Mouse (Mus musculus) C2C12 (cell line): ENCODE data around the gene Slc35b2. TPM values are rescaled to one million over a fixed set of nuclear protein-coding genes. Genes with fewer than 3 reads are reported as not detected.

ENCODE experiments used
- H3K27me3 ChIP-seq: one replicate; pipeline ENCODE4 v1.6.1; 2011; ENCODE audit not compliant: control insufficient read depth, insufficient read depth, insufficient read length
- H3K36me3 ChIP-seq: one replicate; pipeline ENCODE4 v1.6.1; 2011; ENCODE audit not compliant: control insufficient read depth, insufficient read depth
- H3K4me3 ChIP-seq: one replicate; pipeline ENCODE4 v1.5.1; 2011; ENCODE audit warnings: mild to moderate bottlenecking, control low read depth; ENCODE audit not compliant: poor library complexity, insufficient read depth, severe bottlenecking
- H3K79me2 ChIP-seq: one replicate; pipeline ENCODE4 v1.6.1; 2011; ENCODE audit not compliant: control insufficient read depth, insufficient read depth
- H3K79me3 ChIP-seq: one replicate; pipeline ENCODE4 v1.6.1; 2011; ENCODE audit warnings: low read depth, control low read depth
- H3ac ChIP-seq: one replicate; pipeline ENCODE3; 2011; ENCODE audit warnings: low read depth; ENCODE audit not compliant: control insufficient read depth, insufficient read length
- CEBPB ChIP-seq: IDR thresholded peaks from one replicate; pipeline ENCODE4 v1.6.1; 2011; ENCODE audit warnings: low read depth, mild to moderate bottlenecking, control low read depth, moderate library complexity
- CTCF ChIP-seq: IDR thresholded peaks from one replicate; pipeline ENCODE4 v1.5.1; 2011; ENCODE audit not compliant: control insufficient read depth, insufficient read depth, insufficient read length
- FOSL1 ChIP-seq: IDR thresholded peaks from one replicate; pipeline ENCODE4 v1.8.0; 2011; ENCODE audit warnings: mild to moderate bottlenecking, low read length; ENCODE audit not compliant: poor library complexity, insufficient read depth, severe bottlenecking
- MAX ChIP-seq: IDR thresholded peaks from one replicate; pipeline ENCODE4 v1.6.1; 2011; ENCODE audit warnings: mild to moderate bottlenecking, control low read depth
- MYOD1 ChIP-seq: IDR thresholded peaks from one replicate; pipeline ENCODE4 v1.6.1; 2011; ENCODE audit warnings: low read depth; ENCODE audit not compliant: control insufficient read depth, insufficient read length
- MYOG ChIP-seq: IDR thresholded peaks from one replicate; pipeline ENCODE4 v1.6.1; 2011; ENCODE audit not compliant: control insufficient read depth, insufficient read length; ENCODE audit errors: extremely low read depth
- USF1 ChIP-seq: IDR thresholded peaks from one replicate; pipeline ENCODE4 v1.6.1; 2011; ENCODE audit warnings: low read depth, mild to moderate bottlenecking, control low read depth, moderate library complexity
- polyA plus RNA-seq: library from polyadenylated mRNA; unstranded; fragments of >200 nt; fragmentation: generic; extraction: Trizol; gene quantifications from one replicate; pipeline ENCODE4 v1.2.1, GENCODE M21; 2012; ENCODE audit warnings: missing spikeins

Gene Slc35b2
- polyA plus RNA-seq, 1 experiment = 131 TPM

DNA sequence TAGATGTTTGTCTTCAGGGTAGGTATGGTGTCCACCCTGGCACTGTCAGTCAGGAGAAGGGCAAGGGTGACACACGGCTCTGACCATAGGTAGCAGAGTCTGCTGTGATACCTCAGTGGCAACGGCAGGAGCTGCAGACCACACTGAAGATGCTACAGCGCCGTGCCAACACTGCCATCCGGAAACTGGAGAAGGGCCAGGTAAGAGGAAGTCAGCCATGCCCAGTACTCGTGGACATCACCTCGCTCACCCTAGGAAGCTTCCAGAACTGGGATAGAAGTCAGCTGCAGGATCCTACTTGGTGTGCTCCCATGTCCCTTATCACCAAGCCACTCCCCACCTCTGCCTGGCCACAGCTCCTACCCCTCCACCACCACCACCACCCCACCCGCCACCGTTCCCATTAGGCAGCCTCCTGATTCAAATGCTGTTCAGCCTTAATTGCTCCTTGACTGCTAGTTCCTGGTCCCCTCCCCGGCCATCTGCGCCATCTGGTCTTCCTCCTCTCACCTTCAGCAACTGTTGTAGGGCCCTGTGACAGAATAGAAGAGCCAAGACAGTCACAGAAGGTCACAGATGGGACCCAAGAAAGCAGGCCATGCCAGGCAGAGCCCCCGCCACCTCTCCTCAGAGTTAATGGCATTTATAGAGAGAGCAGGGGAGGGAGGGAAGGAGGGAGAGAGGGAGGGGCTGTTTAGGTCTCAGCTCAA, 44.8 kb upstream of the Slc35b2 start:
- Histone ChIP-seq H3K36me3 (no peaks in the 10 kb centered on the region), H3K4me3 (no peak overlapping the region), H3K27me3 (peaks cover 11% of the 10 kb centered on the region), H3K79me3 (no peaks in the 10 kb centered on the region), H3K79me2 (no peaks in the 10 kb centered on the region), H3ac (no peak overlapping the region)
- no peak for TF ChIP-seq MYOD1
- TF ChIP-seq CTCF = no peak
- no peak for TF ChIP-seq USF1
- no peak for TF ChIP-seq CEBPB
- no peak for TF ChIP-seq FOSL1
- TF ChIP-seq MAX = no peak
- no peak for TF ChIP-seq MYOG

DNA sequence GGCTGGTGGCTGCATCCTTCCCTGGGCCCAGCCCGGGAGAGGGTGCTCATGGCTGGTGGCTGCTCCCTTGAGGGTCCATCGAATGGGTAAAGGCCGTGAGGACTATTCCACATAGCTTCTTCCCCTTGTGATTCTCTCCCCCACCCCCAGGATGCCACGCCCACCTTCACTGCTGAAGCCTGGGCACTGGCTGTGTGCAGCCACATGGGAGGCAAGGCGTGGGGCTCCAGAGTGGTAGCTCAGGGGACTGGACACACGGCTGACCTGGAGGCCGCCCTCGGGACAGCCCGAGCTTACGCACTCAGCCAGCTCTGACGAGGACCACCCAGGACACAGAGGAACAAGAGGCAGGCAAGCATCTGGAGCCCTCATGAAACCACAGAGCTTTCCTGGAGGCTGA, 43.5 kb upstream of the Slc35b2 start:
- H3K27me3 ChIP-seq = peaks cover 24% of the 10 kb centered on the region
- no peaks in the 10 kb centered on the region for H3K36me3 ChIP-seq
- no peak overlapping the region for H3K4me3 ChIP-seq
- no peak for TF ChIP-seq USF1
- TF ChIP-seq CTCF = no peak
- no peak for TF ChIP-seq FOSL1
- no peak for TF ChIP-seq MYOG
- no peak for TF ChIP-seq MYOD1
- TF ChIP-seq MAX = no peak
- TF ChIP-seq CEBPB = no peak
- no peaks in the 10 kb centered on the region for H3K79me2 ChIP-seq
- no peaks in the 10 kb centered on the region for H3K79me3 ChIP-seq
- no peak overlapping the region for H3ac ChIP-seq

DNA sequence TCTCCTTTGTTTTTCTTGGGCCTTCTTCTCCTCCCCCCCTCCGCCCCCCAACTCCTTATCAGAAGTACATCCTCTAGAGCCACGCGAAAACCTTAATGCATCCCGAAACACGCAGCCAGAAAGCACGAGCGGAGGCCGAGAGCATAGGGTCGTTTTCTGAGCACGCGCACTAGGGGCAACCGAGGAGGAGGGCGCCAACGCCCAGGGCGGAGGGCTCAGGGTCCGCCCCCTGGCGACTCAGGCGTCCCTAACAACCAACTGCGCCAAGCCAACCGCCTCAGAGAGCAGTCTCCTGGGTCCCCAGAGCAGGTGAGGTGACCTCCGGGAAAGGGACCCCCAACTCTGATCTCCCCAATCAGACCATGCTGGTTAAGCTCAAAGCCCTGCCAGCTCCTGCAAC, 40.4 kb upstream of the Slc35b2 start, which contains the start of gene Tcte1:
Tcte1 (plus strand) TSS at position 172 of the 400 bp plus-strand sequence.
- Histone ChIP-seq H3K79me3 (no peaks in the 10 kb centered on the region), H3K27me3 (peaks cover 40% of the 10 kb centered on the region), H3K4me3 (no peak within 1 kb of the TSS), H3ac (no peak within 1 kb of the TSS), H3K79me2 (no peaks in the 10 kb centered on the region), H3K36me3 (no peaks in the 10 kb centered on the region)
- TF ChIP-seq CEBPB (no peak), MYOD1 (no peak), MYOG (no peak), USF1 (no peak), FOSL1 (no peak), MAX (no peak)

- Histone ChIP-seq H3K79me2 (no peaks in the 10 kb centered on the region), H3K27me3 (peaks cover 47% of the 10 kb centered on the region), H3ac (no peak overlapping the region), H3K79me3 (no peaks in the 10 kb centered on the region), H3K36me3 (no peaks in the 10 kb centered on the region), H3K4me3 (no peak overlapping the region)
- TF ChIP-seq FOSL1 = no peak
Observed at GRCm38 (mm10) chr17:45524961-45525360, 38.7 kb upstream of the Slc35b2 start.

GRCm38 (mm10) chr17:45526571-45526970, 37.1 kb upstream of the Slc35b2 start:
- Histone ChIP-seq H3K27me3 (peaks cover 58% of the 10 kb centered on the region), H3K36me3 (no peaks in the 10 kb centered on the region), H3ac (no peak overlapping the region), H3K4me3 (no peak overlapping the region), H3K79me2 (no peaks in the 10 kb centered on the region), H3K79me3 (no peaks in the 10 kb centered on the region)
- TF ChIP-seq MYOG (no peak), CTCF (no peak), MYOD1 (no peak), CEBPB (no peak), USF1 (no peak), MAX (no peak), FOSL1 (no peak)

GRCm38 (mm10) chr17:45530346-45530782, 33.3 kb upstream of the Slc35b2 start:
- TF ChIP-seq MYOG = no peak
- TF ChIP-seq CTCF = no peak
- Histone ChIP-seq H3K79me3 (no peaks in the 10 kb centered on the region), H3K4me3 (no peak overlapping the region), H3K27me3 (peaks cover 61% of the 10 kb centered on the region), H3K36me3 (no peaks in the 10 kb centered on the region), H3ac (no peak overlapping the region), H3K79me2 (no peaks in the 10 kb centered on the region)
